In the genomic region with DNA sequence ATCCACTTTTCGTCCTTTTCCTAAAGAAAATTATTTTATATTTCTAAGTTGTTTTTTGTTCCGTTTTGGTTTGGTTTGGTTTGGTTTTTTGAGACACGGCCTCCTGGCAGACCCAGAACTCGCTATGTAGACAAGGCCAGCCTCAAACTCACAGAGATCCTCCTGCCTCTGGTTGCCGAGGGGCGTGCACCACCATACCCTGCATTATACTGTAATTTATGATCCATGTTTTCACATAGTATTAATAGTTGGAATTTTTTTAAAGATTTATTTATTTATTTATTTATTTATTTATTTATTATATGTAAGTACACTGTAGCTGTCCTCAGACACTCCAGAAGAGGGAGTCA, we compare ENCODE assay signal across 8 mouse cellular contexts. TPM values are rescaled to one million over a fixed set of nuclear protein-coding genes. Genes with fewer than 3 reads are reported as not detected.
DNase-seq lines count a peak whose midpoint lies in the region; ATAC-seq and TF ChIP-seq lines count a peak whose summit lies in the region.

No protein-coding gene starts in this region.

- H3K27me3 ChIP-seq in embryonic facial prominence, embryonic 15.5 days = no peaks in the 10 kb centered on the region
- no peaks in the 10 kb centered on the region for H3K27me3 ChIP-seq in limb, embryonic 12.5 days
- H3K27me3 ChIP-seq in neural tube, embryonic 15.5 days (replicated peaks) = no peaks in the 10 kb centered on the region

- no peak for DNase-seq in lung, adult 2 months
- DNase-seq in lung, postnatal 14 days = no peak
- no peak for DNase-seq in thymus, adult 18-20 months
- no peak for DNase-seq in cerebellum, adult 18-20 months
- DNase-seq in T-cell, adult 2 months (ENCODE audit: low spot score) = no peak

- H3K9me3 ChIP-seq in embryonic facial prominence, embryonic 15.5 days (replicated peaks) = no peaks in the 10 kb centered on the region
- no peaks in the 10 kb centered on the region for H3K9me3 ChIP-seq in limb, embryonic 12.5 days
- H3K9me3 ChIP-seq in neural tube, embryonic 15.5 days (replicated peaks) = no peaks in the 10 kb centered on the region

- peaks cover 2% of the 10 kb centered on the region for H3K4me1 ChIP-seq in lung, adult 2 months (ENCODE audit: control insufficient read depth, insufficient read depth, low read length)
- H3K4me1 ChIP-seq in embryonic facial prominence, embryonic 15.5 days = peaks cover 6% of the 10 kb centered on the region
- H3K4me1 ChIP-seq in limb, embryonic 12.5 days (replicated peaks) = peaks cover 13% of the 10 kb centered on the region; the same call in 1 of the 2 replicates
- peaks cover 17% of the 10 kb centered on the region for H3K4me1 ChIP-seq in neural tube, embryonic 15.5 days

- H3K27ac ChIP-seq in embryonic facial prominence, embryonic 15.5 days (replicated peaks) = peak overlapping the region; percentile 94
- peak overlapping the region; percentile 46; the same call in 1 of the 2 replicates for H3K27ac ChIP-seq in limb, embryonic 12.5 days
- peak overlapping the region; percentile 97 for H3K27ac ChIP-seq in neural tube, embryonic 15.5 days (replicated peaks)

- no peaks in the 10 kb centered on the region for H3K36me3 ChIP-seq in embryonic facial prominence, embryonic 15.5 days
- peaks cover 7% of the 10 kb centered on the region; the same call in 1 of the 2 replicates for H3K36me3 ChIP-seq in limb, embryonic 12.5 days
- H3K36me3 ChIP-seq in neural tube, embryonic 15.5 days = no peaks in the 10 kb centered on the region

- TF ChIP-seq POLR2A in lung, adult 2 months (IDR thresholded peaks at IDR 0.05; ENCODE audit: borderline replicate concordance, extremely low read depth, low read depth, low read length) = no peak

- peak overlapping the region; percentile 26; the same call in 1 of the 2 replicates for H3K9ac ChIP-seq in embryonic facial prominence, embryonic 15.5 days
- peak overlapping the region; percentile 81; the same call in 1 of the 2 replicates for H3K9ac ChIP-seq in limb, embryonic 12.5 days (replicated peaks)
- peak overlapping the region; percentile 91 for H3K9ac ChIP-seq in neural tube, embryonic 15.5 days (replicated peaks)

- peak overlapping the region; percentile 65 for H3K4me2 ChIP-seq in embryonic facial prominence, embryonic 15.5 days (replicated peaks)
- peak overlapping the region; percentile 79 for H3K4me2 ChIP-seq in limb, embryonic 12.5 days
- peak overlapping the region; percentile 65 for H3K4me2 ChIP-seq in neural tube, embryonic 15.5 days

- 9% methylated on average over 6 of the region's 6 CpGs for WGBS in lung, adult 2 months
- 13% methylated on average over 6 of the region's 6 CpGs for WGBS in embryonic facial prominence, embryonic 15.5 days
- 24% methylated on average over 6 of the region's 6 CpGs for WGBS in limb, embryonic 12.5 days
- 12% methylated on average over 6 of the region's 6 CpGs for WGBS in neural tube, embryonic 15.5 days

- peak overlapping the region; percentile 91 for H3K4me3 ChIP-seq in lung, adult 2 months (replicated peaks; ENCODE audit: extremely low read depth, low read depth, low read length)
- H3K4me3 ChIP-seq in embryonic facial prominence, embryonic 15.5 days (replicated peaks) = peak overlapping the region; percentile 85
- peak overlapping the region; percentile 70 for H3K4me3 ChIP-seq in limb, embryonic 12.5 days (replicated peaks)
- H3K4me3 ChIP-seq in neural tube, embryonic 15.5 days (replicated peaks) = peak overlapping the region; percentile 85

- TF ChIP-seq CTCF in lung, adult 2 months (IDR thresholded peaks at IDR 0.05; ENCODE audit: insufficient read depth, low read length) = no peak

- ATAC-seq in embryonic facial prominence, embryonic 15.5 days (ENCODE audit: insufficient number of reproducible peaks, low FRiP score, low TSS enrichment, low read depth) = no peak
- ATAC-seq in limb, embryonic 12.5 days (ENCODE audit: insufficient number of reproducible peaks, insufficient read depth, low FRiP score, low TSS enrichment, low read depth) = no peak; the same call in 1 of the 2 replicates
- peak; percentile 49; the same call in 1 of the 2 replicates for ATAC-seq in neural tube, embryonic 15.5 days (ENCODE audit: low FRiP score)

RNA-seq across cellular contexts. Expression of gene Urgcp, which starts 0.4 kb away (rescaled TPM):
- polyA plus RNA-seq in lung, adult 2 months (2012; rRNA removed) = 21.5 and 21.9 TPM in 2 replicates
- polyA plus RNA-seq in embryonic facial prominence, embryonic 15.5 days (2015; fragmentation: Nextera tagmentation; extraction: Ambion mirVana) = 29.4 and 30.1 TPM in 2 replicates
- polyA plus RNA-seq in limb, embryonic 12.5 days (2016; fragmentation: Nextera tagmentation; extraction: Ambion mirVana) = 24.6 and 25.7 TPM in 2 replicates
- polyA plus RNA-seq in neural tube, embryonic 15.5 days (2015; fragmentation: Nextera tagmentation; extraction: Ambion mirVana) = 33.0 and 34.1 TPM in 2 replicates

RNA-seq across cellular contexts. Expression of gene Dbnl, which starts 25.7 kb away (rescaled TPM):
- polyA plus RNA-seq in lung, adult 2 months (2012; rRNA removed) = 69.8 and 91.4 TPM in 2 replicates
- 118 and 128 TPM in 2 replicates for polyA plus RNA-seq in embryonic facial prominence, embryonic 15.5 days (2015; fragmentation: Nextera tagmentation; extraction: Ambion mirVana)
- 122 and 123 TPM in 2 replicates for polyA plus RNA-seq in limb, embryonic 12.5 days (2016; fragmentation: Nextera tagmentation; extraction: Ambion mirVana)
- polyA plus RNA-seq in neural tube, embryonic 15.5 days (2015; fragmentation: Nextera tagmentation; extraction: Ambion mirVana) = 131 and 142 TPM in 2 replicates

RNA-seq across cellular contexts. Expression of gene Pgam2, which starts 40.9 kb away (rescaled TPM):
- polyA plus RNA-seq in lung, adult 2 months (2012; rRNA removed) = 14.4 and 79.5 TPM in 2 replicates
- 71.2 and 107 TPM in 2 replicates for polyA plus RNA-seq in embryonic facial prominence, embryonic 15.5 days (2015; fragmentation: Nextera tagmentation; extraction: Ambion mirVana)
- polyA plus RNA-seq in limb, embryonic 12.5 days (2016; fragmentation: Nextera tagmentation; extraction: Ambion mirVana) = 36.5 and 39.0 TPM in 2 replicates
- 14.4 and 21.9 TPM in 2 replicates for polyA plus RNA-seq in neural tube, embryonic 15.5 days (2015; fragmentation: Nextera tagmentation; extraction: Ambion mirVana)

RNA-seq across cellular contexts. Expression of gene Mrps24, which starts 47.1 kb away (rescaled TPM):
- 130 and 199 TPM in 2 replicates for polyA plus RNA-seq in lung, adult 2 months (2012; rRNA removed)
- polyA plus RNA-seq in embryonic facial prominence, embryonic 15.5 days (2015; fragmentation: Nextera tagmentation; extraction: Ambion mirVana) = 173 and 178 TPM in 2 replicates
- 168 and 177 TPM in 2 replicates for polyA plus RNA-seq in limb, embryonic 12.5 days (2016; fragmentation: Nextera tagmentation; extraction: Ambion mirVana)
- polyA plus RNA-seq in neural tube, embryonic 15.5 days (2015; fragmentation: Nextera tagmentation; extraction: Ambion mirVana) = 197 and 206 TPM in 2 replicates

Comparison
In these comparisons a context has a peak if more than half of its experiments do, and no peak if none do; other contexts are left out.
1. H3K27ac ChIP-seq: peak in every context shown above with its lines; median percentile 97 in neural tube, embryonic 15.5 days; 94 in embryonic facial prominence, embryonic 15.5 days; 46 in limb, embryonic 12.5 days.
2. H3K9ac ChIP-seq: peak in every context shown above with its lines; median percentile 91 in neural tube, embryonic 15.5 days; 81 in limb, embryonic 12.5 days; 26 in embryonic facial prominence, embryonic 15.5 days.